Mouse (Mus musculus) G1E-ER4 (cell line): Measurements from ENCODE around the gene Gm20671. TPM values are rescaled to one million over a fixed set of nuclear protein-coding genes. Genes with fewer than 3 reads are reported as not detected.

Source experiments
- GATA1 ChIP-seq: IDR thresholded peaks from one replicate; pipeline ENCODE4 v1.8.0; 2012; ENCODE audit warnings: low read length, inconsistent platforms
- polyA plus RNA-seq: library from polyadenylated mRNA; stranded (reverse); fragments of >175 nt; gene quantifications from 2 replicates; pipeline ENCODE4 v1.2.3, GENCODE M21; 2012

The Gm20671 gene
- polyA plus RNA-seq, 1 experiment = 0.25 TPM

DNA sequence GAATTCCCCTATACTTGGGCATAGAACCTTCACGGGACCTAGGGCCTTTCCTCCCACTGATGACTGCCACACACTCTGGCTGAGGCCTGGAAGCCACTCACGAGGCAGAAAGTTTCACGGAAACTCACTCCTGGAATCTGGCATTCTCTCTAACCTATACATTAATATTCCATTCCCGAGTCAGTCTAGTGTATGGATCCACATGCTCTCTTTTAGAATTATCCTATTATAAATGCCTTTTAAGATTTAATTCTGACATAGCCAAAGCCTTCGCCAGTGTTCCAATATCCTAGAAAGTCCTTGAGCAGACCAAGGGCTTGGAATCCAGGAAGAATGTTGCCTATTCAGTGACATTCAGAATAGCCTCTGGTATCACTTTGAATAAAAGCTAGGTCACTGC lies 115.4 kb downstream of the Gm20671 start:
- no peak for TF ChIP-seq GATA1

DNA sequence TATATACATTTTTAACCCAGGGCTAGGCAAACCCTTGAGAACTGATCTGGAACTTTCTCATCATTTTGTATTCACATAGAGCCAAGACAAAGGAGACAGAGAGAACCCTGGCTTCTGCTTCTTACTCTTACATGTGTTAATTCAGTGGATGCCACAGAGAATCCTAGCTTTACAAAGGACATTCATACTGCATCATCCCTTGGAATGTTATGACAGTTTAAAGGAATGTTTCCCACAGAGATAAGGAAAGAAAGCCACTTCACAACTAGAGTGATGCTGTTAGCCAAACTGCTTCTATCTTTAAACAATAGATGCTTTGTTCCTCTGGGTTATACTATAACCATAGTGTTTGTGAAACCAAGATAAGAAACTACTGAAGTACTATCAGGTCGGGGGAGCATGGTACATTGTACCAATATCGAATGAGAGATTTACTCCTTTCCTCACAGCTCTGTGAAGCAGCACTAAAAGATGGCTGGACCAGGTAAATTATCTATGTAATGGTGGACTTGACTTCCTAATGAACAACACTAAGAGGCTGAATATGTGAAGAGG lies 120.6 kb downstream of the Gm20671 start:
- no peak for TF ChIP-seq GATA1

DNA sequence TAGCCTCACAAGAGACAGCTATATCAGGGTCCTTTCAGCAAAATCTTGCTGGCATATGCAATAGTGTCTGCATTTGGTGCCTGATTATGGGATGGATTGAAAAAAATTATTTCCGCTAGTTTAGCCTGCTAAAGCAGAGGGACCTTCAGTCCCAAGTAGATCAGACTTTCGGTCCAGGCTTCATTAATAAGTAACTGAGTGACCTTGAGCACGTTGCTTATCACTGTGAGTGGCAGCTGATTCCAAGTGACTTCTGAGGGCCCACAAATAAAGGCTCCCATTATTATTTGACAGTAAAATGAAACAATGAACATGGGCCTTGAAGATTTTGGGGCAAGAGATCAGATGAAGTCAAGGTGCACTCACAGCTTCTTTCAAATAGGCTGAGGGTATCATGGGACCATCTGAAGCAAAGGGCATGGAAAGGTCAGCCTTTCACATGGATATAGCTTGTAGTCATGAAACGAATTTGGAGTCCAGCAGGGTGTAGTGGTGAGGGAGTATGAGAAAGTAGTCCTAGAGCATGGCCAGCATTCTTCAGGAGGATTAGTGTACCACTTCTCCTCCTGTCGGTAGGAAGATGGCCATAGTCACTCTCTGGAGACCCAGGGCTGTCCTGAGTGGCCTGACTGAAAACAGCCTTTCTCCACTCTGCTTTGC lies 129.6 kb downstream of the Gm20671 start:
- no peak for TF ChIP-seq GATA1

GRCm38 (mm10) chr5:32693411-32693810 lies 133.5 kb downstream of the Gm20671 start:
- no peak for TF ChIP-seq GATA1

Other genes starting within 250 kb of the Gm20671 start
- gene Yes1, start 215.9 kb downstream of the Gm20671 start, polyA plus RNA-seq = 1.0 and 1.7 TPM in 2 replicates
- gene Pisd, start 41.5 kb downstream of the Gm20671 start, polyA plus RNA-seq = 12.5 and 16.4 TPM in 2 replicates
- gene Prr14l, start 27.1 kb upstream of the Gm20671 start, polyA plus RNA-seq = 49.2 and 69.7 TPM in 2 replicates
- 1.9 and 4.1 TPM in 2 replicates for gene Depdc5, start 36.6 kb upstream of the Gm20671 start, polyA plus RNA-seq
- 72.0 and 109 TPM in 2 replicates for gene Ywhah, start 191.7 kb upstream of the Gm20671 start, polyA plus RNA-seq